Mouse (Mus musculus) thymus, adult 2 months (tissue): Measurements from ENCODE around the gene Entpd5.

Experiments
- CTCF ChIP-seq: fragments of 200-500 bp; IDR thresholded peaks from 2 replicates; pipeline ENCODE4 v1.5.1; 2012; ENCODE audit warnings: mild to moderate bottlenecking, control low read depth, low read length, moderate library complexity, borderline replicate concordance; ENCODE audit not compliant: control insufficient read depth, poor library complexity, insufficient read depth; ENCODE audit errors: extremely low read depth
- POLR2A ChIP-seq: fragments of 200-500 bp; IDR thresholded peaks from 2 replicates; pipeline ENCODE4 v1.6.1; 2012; ENCODE audit warnings: mild to moderate bottlenecking, low read length, control low read depth, moderate library complexity; ENCODE audit not compliant: control insufficient read depth, poor library complexity, insufficient read depth; ENCODE audit errors: extremely low read depth

- TF ChIP-seq CTCF (no peak), POLR2A (no peak)
Measured at GRCm38 (mm10) chr12:84448181-84448580, 39.4 kb upstream of the Entpd5 start.
